Mouse (Mus musculus) testis, adult 2 months (tissue): ENCODE measurements around the gene Gm17783. TPM values are rescaled to one million over a fixed set of nuclear protein-coding genes. Genes with fewer than 3 reads are reported as not detected.
"Not testable (repeated sequence)": the region's sequence is repeated elsewhere in the genome, so short reads cannot be mapped to it uniquely, and the experiment has no call there.

Source experiments
- H3K27ac ChIP-seq: fragments of 200-500 bp; 2 replicates; pipeline ENCODE4 v1.5.1; 2012; ENCODE audit warnings: low read depth, low read length; ENCODE audit not compliant: control insufficient read depth, insufficient read depth
- H3K27me3 ChIP-seq: fragments of 200-500 bp; 2 replicates; pipeline ENCODE4 v1.6.1; 2012; ENCODE audit warnings: mild to moderate bottlenecking, low read length, moderate library complexity; ENCODE audit not compliant: control insufficient read depth, insufficient read depth
- H3K36me3 ChIP-seq: fragments of 200-500 bp; 2 replicates; pipeline ENCODE4 v1.6.1; 2012; ENCODE audit warnings: mild to moderate bottlenecking, low read length; ENCODE audit not compliant: control insufficient read depth, insufficient read depth
- H3K4me1 ChIP-seq: fragments of 200-500 bp; 2 replicates; pipeline ENCODE4 v1.6.1; 2012; ENCODE audit warnings: low read length; ENCODE audit not compliant: control insufficient read depth, insufficient read depth
- H3K4me3 ChIP-seq: fragments of 200-500 bp; 2 replicates; pipeline ENCODE4 v1.5.1; 2012; ENCODE audit warnings: low read depth, mild to moderate bottlenecking, low read length, moderate library complexity, mixed read lengths; ENCODE audit not compliant: control insufficient read depth
- CTCF ChIP-seq: fragments of 200-500 bp; IDR thresholded peaks from 2 replicates; pipeline ENCODE4 v1.5.1; 2012; ENCODE audit warnings: low read depth, mild to moderate bottlenecking, inconsistent platforms, low read length, moderate library complexity; ENCODE audit not compliant: control insufficient read depth, insufficient read depth, insufficient replicate concordance
- POLR2A ChIP-seq: fragments of 200-500 bp; IDR thresholded peaks from 2 replicates; pipeline ENCODE4 v1.6.1; 2012; ENCODE audit warnings: low read depth, mild to moderate bottlenecking, inconsistent platforms, low read length, moderate library complexity; ENCODE audit not compliant: control insufficient read depth
- polyA plus RNA-seq: library from polyadenylated mRNA; depleted of rRNA; stranded (reverse); fragments of >200 nt; gene quantifications from 2 replicates; pipeline ENCODE4 v1.2.3, GENCODE M21; 2012; rRNA removed

Gene Gm17783
- polyA plus RNA-seq = 0.19 TPM in 1 of 2 replicates, not detected in the other

DNA sequence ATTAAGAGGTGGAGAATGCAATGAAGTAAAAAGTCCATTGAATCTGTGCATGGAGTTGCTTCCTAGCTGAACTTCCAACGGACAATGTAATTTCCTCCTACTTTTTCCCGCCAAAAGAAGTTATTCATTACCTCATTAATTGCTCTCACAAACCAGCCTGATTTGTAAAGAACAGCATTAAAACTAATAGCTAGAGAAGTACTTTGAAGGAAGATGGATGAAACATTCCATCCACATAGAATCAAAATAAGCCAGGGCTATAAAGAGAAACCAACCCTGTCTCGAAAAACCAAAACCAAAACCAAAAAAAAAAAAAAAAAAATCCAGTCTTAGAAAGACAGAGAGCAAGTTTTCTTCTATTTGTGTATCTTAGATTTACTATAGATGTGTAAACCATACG lies at the start of gene Gm17783:
Gene Gm17783 (minus strand): TSS at position 101 of the 400 bp plus-strand sequence.
- TF ChIP-seq CTCF (no peak), POLR2A (no peak)
- Histone ChIP-seq H3K4me3 (no peak within 1 kb of the TSS), H3K36me3 (no peaks in the 10 kb centered on the region)

DNA sequence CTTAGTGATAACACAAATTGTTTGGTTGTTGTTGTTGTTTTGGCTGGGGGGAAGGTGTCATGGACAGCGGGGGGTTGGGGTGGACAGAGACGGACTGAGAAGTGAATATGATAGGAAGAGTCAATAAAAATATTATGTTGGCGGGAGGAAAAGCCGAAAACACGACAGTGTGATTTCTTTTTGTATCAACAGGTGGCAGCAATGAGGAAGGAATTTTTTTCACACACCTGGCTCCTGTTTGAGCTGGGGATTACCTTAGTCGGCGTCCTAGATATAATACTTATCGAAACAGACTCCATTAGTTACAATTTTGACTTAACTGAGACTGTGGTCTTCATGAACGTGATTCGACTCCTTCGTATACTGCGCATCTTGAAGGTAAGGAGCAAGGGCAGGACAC lies 48.0 kb upstream of the Gm17783 start:
- Histone ChIP-seq H3K27ac (no peak overlapping the region), H3K4me3 (no peak overlapping the region), H3K36me3 (no peaks in the 10 kb centered on the region), H3K27me3 (no peaks in the 10 kb centered on the region), H3K4me1 (no peaks in the 10 kb centered on the region)
- no peak for TF ChIP-seq CTCF
- TF ChIP-seq POLR2A = no peak

More for the DNA sequence above, at the start of gene Gm17783:
- H3K4me1 ChIP-seq = peaks cover 8% of the 10 kb centered on the region
- H3K27ac ChIP-seq = no peak within 1 kb of the TSS
- H3K27me3 ChIP-seq = no peaks in the 10 kb centered on the region

DNA sequence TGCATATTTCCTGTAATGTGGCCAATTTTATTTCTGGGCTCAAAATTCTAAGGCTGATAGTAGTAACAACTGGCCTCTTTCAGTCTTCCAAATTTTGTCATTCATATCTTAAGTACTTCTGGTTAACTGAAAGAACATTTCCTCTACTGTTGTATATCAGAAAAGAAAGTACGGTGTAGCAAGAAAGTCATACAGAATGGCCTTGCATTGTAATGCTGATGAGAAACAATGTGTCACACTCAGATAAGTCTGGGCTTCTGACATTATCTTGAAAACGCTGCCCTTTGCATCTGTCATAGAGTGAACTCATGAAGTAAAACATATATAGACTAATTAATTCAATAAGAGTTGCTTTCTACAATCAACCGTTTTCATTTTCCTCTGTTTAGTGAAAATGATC lies 40.5 kb upstream of the Gm17783 start:
- no peaks in the 10 kb centered on the region for H3K27me3 ChIP-seq
- no peak overlapping the region for H3K4me3 ChIP-seq
- TF ChIP-seq CTCF = no peak
- no peak for TF ChIP-seq POLR2A
- H3K36me3 ChIP-seq = no peaks in the 10 kb centered on the region
- no peak overlapping the region for H3K27ac ChIP-seq
- H3K4me1 ChIP-seq = no peaks in the 10 kb centered on the region

DNA sequence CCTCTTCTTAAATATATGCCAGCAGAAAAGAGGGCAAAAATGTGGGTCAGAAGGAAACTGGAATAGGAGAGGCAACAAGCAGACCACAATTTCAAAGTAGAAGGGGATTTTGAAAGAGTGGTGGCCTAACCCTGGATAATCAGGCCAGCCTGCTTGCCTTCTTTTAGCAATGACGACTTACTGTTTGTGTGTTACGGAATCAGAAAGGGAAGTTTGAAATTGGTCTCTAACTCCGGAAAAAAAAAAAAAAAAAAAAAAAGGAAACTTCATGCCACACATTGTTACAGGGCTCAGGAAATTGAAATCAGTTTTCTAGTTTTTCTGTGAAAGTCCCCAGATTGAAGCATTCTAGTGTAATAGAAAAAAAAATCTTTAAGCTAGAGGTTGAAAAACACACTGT lies 29.9 kb upstream of the Gm17783 start:
- Histone ChIP-seq H3K4me3 (no peak overlapping the region), H3K27ac (no peak overlapping the region), H3K4me1 (no peaks in the 10 kb centered on the region), H3K36me3 (no peaks in the 10 kb centered on the region), H3K27me3 (no peaks in the 10 kb centered on the region)
- TF ChIP-seq POLR2A = no peak
- TF ChIP-seq CTCF = no peak

DNA sequence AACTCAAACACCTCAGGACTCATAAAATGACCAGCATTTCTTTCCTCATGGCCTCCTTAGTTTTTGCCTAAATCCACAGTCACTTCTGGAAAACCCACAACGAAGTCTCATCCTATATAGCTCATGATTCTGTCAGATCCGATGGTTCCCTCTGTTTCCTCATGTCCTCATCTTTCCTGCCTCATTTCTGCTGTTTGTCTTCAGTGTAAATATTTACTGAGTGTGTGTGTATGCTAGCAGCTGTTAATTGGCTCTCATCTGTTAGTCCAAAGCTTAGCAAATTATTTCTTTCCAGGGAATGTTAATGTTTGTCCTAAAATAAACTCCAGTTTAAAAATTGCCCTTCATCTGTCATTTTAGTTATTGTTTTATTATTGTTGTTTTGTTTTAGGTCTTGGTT lies 19.7 kb upstream of the Gm17783 start:
- H3K36me3 ChIP-seq = no peaks in the 10 kb centered on the region
- H3K4me1 ChIP-seq = no peaks in the 10 kb centered on the region
- H3K27ac ChIP-seq = no peak overlapping the region
- no peaks in the 10 kb centered on the region for H3K27me3 ChIP-seq
- TF ChIP-seq CTCF = no peak
- TF ChIP-seq POLR2A = no peak
- no peak overlapping the region for H3K4me3 ChIP-seq

DNA sequence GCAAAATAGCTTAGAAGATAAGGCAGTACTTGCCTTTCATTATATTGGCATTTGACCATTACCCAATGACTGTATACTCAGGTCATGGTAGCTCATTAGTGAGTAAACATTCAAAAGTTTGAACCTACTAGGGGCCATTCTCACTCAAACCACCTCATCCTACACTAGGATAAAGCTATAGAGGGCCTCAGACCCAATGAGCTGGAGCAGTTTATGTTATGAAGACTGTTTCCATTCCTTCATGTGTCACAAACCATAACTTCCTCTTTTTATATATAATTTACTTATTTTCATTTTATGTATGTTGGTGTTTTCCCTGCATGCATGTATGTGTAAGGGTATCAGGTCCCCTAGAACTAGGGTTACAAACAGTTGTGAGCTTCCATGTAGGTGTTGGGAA lies 16.1 kb upstream of the Gm17783 start:
- no peak overlapping the region for H3K4me3 ChIP-seq
- H3K27me3 ChIP-seq = no peaks in the 10 kb centered on the region
- H3K27ac ChIP-seq = no peak overlapping the region
- H3K36me3 ChIP-seq = no peaks in the 10 kb centered on the region
- no peaks in the 10 kb centered on the region for H3K4me1 ChIP-seq
- no peak for TF ChIP-seq CTCF
- no peak for TF ChIP-seq POLR2A

DNA sequence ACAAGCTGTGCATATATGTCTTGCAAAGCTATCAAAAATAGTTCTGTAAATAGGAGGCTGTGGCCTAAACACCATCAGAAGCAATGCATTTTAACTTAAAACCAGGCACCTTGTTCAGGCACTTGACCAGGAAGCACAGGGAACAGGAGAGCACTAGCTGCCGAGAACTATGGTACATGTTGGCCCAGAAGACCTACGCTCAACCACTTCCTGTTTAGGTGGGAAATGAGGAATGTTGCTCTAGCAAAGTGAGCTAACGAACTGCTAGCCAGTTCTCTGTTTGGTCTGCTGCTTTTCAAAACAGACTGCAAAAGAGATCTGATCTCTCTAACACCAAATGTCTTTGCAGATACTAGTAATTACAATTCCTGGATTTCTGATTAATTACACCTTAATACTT lies 12.5 kb upstream of the Gm17783 start:
- Histone ChIP-seq H3K4me1 (no peaks in the 10 kb centered on the region), H3K36me3 (no peaks in the 10 kb centered on the region), H3K27me3 (no peaks in the 10 kb centered on the region), H3K4me3 (no peak overlapping the region), H3K27ac (no peak overlapping the region)
- TF ChIP-seq POLR2A (no peak), CTCF (no peak)

DNA sequence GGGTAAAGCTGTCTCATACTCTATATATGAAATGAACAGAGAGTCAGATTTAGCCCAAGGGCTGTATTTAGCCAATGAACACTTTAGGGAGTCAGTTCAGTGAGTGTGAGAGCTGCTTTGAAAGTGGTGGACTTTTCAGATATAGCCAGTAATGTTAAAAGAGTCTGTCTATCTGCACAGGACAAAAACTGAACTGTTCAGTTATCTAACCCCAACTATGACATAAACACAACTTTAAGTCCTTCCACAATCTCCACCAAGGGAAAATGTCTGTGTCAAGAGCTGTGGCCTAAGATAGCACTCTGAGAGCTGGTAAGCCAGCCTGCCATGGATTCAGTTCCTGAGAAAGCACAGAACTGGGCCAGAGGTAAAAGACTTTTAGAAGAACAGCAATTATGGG lies 10.3 kb upstream of the Gm17783 start:
- H3K4me3 ChIP-seq = no peak overlapping the region
- H3K36me3 ChIP-seq = no peaks in the 10 kb centered on the region
- H3K4me1 ChIP-seq = no peaks in the 10 kb centered on the region
- H3K27me3 ChIP-seq = no peaks in the 10 kb centered on the region
- TF ChIP-seq POLR2A (no peak), CTCF (no peak)
- no peak overlapping the region for H3K27ac ChIP-seq

DNA sequence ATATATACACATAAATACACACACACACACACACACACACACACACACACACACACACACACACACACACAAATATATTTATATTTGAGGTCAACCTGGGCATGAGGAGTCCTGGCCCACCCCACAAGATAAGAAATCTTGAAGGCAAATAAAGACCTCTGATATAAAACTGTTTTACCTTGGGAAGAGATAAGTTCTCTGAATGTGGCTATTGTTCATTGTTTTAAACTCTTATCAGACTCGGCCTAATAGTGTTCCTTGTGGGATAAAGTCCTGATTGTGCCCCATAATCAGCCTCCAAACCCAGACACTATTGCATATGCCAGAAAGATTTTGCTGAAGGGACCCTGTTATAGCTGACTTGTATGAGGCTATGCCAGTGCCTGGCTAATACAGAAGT lies 6.5 kb upstream of the Gm17783 start:
- not testable (repeated sequence) for H3K4me1 ChIP-seq, H3K27ac ChIP-seq, H3K36me3 ChIP-seq, H3K4me3 ChIP-seq, H3K27me3 ChIP-seq
